Mouse (Mus musculus): ENCODE results near the gene Igsf21.

The Igsf21 gene

DNA sequence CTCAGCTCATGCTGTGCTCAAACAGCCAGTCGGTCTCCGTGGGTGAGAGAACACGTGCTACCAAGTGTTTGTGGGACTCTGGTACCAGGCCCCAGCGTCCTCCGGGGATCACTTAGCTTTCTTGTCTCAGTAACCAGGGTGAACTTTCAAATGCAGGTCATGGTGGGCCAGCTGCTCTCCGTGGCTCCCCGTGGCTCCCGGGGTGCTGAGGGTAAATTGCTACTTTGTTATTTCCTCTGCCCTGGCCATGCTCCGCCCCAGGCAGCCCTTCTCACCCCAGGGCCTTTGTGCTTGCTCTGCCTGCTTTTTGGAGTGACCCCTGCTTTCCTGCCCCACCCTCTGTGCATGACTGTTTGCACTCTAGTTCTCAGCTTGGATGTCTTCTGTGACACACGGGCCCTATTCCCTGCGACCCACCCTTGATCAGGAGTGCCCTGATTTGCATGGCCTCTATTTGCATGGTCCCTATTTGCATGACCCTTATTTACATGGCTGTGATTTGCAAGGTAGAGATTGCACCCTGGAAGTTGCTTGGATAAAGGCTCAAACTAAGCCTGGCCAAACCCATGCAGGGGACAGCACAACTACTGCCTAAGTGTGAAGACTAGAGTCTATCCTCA is 143.9 kb downstream of the Igsf21 start:
- DNase-seq (ENCODE audit: low spot score in 2 of 2), result no peak

DNA sequence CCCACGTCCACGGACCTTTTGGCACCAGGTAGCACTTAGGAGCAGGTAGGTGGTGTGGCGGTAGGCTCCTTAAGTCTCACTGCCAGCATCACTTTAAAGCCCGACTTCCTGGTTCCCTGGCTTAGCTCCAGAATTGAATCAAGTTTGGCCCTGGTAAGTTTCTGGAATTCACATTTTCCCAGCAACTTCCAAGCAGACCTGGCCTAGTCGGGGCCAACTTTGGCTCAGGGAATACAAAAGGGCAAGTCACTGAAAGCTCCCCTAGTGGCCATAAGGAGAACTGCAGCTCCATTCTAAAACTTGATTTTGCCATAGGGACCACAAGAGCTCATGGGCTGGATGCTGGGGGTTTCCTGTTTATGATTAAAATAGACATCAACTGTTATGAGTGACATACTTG is 145.5 kb downstream of the Igsf21 start:
- no peak for DNase-seq (ENCODE audit: low spot score in 2 of 2)

DNA sequence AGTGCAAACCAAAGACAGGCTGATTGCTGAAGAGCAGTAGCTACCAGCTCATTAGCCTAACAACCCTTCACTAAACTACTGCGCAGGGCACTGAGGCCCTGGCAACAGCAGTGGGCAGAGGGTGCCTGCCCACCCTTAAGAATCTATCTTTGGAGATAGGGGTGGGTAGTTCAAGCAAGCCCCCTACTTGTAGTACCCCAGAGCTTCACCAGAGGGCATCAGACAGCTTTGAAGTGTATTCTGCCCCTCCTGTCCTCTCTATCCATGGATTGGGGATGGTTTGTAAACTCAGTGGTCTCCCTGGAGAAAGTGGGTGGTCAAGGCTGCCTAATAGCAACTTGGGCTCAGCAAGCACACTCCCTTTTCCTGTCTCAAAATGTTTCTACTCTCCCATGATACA is 146.4 kb downstream of the Igsf21 start:
- peak in 1 of 2 experiments; percentile 42 for DNase-seq (ENCODE audit: low spot score in 2 of 2)

DNA sequence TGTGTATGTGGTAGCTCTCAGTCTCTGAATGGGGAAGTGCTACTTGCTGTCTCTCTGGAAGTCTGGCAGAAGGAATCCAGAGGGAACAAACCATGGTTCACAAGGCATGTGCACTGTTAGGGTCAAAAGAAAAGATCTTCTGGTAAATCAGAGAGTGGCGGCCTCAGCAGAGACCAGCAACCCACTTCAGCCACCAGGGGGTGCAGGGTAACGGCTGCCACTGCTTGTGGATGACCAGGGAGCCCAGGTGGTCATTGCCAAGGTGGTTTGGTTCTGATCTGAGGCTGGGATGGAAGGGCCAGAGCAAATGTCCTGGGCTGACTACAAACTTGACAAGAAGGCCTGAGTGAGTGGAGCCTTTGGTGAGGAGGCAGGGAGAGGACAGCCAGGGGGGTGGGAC is 150.3 kb downstream of the Igsf21 start:
- DNase-seq (ENCODE audit: low spot score in 2 of 2), result no peak

DNA sequence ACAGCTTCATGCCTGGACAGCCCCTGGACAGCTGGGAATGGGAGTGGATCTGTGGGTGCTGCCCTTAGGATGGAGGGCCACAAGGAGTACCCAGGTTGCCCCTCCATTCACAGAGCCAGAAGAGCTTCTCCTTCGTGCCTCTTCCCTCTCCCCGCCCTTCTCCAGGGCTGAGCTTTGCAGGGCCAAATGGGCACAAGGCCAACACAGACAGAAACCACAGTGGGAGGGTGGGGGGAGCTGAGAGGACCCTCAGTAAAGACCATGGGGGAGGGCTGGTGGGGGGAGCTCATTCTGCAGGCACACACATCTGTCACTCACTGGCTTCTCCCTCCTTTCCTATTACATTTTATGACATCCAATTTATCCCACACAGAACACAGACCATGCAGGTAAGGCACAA is 151.7 kb downstream of the Igsf21 start:
- no peak for DNase-seq (ENCODE audit: low spot score in 2 of 2)

DNA sequence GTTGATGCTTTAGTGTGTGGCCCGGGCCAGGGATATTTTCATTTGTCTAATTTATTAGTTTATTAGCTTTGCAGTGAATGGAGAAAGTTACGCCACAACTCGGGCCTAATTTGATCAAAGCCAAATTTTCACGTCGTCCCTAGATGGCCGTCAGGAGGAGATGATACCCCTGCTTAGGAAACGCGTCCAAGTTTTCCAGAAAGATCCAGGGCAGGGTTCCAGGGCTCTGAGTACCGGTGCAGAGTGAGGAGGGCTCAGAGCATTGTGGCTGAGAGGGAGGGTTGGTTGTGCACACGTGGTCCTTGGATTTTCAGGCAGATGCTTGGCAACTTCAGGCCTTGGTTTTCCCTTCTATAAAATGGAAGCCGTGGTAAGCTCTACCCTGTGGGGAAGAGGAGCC is 154.2 kb downstream of the Igsf21 start:
- no peak for DNase-seq (ENCODE audit: low spot score in 2 of 2)

DNA sequence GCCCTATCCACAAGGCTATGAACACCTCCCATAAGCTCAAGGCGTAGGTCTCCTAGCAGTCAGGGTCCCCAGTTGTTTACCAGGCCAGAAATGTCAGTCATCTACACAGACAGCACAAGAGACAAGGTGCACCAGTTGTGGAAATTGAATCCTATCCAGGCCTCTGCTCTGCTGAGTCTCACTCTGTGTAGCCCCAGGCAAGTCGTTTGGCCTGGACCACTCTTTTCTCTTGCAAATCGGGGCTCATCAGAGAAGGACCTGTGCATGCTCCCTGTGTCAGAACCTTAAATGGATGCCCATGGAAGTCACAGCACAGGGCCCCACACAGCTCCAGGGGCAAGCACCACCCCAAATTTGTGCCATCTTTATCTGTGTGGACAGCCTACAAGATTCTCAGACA is 154.9 kb downstream of the Igsf21 start:
- DNase-seq (ENCODE audit: low spot score in 2 of 2), result no peak

DNA sequence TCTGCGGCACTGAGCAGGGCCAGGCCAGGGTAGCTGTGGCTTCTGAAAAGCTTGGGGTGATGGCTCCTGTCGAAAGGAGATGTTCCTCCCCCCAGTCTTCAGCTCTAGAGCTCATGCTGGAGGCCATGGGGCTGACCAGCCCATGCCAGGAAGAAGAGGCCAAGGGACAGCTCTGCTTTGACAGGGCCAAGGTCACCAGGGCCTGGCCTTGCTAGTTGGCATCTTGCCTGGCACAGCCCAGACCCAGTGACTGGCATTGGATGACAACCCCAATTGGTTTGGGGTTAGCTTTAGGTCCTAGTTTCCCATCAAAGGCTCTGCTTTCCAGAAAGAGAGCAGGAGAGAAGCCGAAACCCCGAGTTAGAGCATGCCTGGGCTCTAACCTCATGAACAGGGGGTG is 156.9 kb downstream of the Igsf21 start:
- DNase-seq (ENCODE audit: low spot score in 2 of 2), result no peak

DNA sequence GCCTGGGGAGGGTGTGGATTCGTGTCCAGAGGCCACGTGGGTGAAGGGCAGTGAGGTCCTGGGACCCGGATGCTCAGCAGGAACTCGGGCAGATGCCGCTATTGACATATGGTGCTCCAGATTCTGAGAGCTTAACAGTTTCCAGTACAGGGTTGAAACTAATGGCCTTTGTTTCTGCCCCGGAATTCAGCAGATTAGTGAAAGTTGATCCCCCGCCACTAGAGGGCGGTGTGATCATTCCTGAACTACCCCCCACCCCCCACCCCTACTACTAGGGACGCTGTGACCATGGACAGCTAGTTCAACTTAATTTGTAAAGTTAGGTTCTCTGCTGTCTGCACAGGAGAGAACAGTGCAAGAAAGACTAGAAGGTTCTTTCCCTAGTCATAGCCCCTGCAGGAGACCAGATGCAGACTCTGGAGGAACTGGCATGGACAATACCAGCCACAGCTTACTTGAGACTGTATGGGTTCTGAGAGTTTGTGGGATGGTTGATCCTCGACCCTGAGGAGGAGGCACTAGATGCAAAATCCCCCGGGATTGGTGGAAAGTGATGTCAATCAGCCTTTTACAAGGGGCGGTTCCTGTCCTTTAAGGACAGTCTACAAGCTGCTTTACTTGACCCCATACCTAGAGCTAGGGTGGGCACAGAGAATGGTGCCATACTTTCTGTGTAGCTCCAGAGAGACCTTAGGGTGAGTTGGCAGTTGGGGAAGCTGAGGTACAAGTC is 157.7 kb downstream of the Igsf21 start:
- no peak for DNase-seq (ENCODE audit: low spot score in 2 of 2)

DNA sequence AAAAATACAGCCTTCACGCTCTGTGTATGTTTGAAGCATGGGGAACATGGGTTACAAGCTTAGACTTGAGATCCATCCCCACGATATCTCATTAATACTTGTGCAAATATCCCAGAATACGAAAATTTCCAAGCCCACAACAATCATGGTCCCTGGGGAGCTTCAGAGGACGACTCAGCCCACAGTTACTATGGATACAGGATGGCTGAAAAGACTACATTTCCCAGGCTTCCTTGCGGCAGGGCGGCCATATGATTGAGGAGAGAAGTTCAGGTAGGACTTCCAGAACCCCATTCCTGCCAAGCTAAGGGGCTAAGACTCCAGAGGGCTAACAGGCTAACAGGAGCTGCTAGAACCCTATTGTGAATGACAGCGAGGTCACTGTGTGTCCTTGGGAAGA is 160.4 kb downstream of the Igsf21 start:
- no peak for DNase-seq (ENCODE audit: low spot score in 2 of 2)

DNA sequence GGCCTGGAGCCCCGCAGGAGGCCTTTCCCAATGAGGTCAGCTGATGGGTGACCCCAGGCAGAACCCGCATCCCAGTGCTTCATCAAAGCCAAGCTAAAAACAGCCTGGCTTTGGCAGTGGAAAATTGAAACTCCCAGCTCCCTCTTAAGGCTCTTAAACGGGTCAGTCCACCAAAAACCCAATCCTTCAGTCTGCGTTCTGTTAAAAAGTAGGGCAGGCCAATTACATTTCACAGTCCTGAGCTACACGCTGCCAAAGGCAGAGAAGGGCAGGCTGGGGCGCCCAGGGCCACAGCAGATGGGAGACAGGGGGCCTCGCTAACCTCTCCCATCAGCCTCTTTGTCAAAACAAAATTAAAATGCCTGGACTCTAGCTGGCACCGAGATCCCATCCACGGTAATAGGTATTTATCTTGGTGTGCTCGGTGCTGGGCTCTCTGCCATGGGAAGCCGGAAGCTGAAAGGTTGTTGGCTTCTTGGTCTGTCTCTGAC is 162.0 kb downstream of the Igsf21 start:
- no peak for DNase-seq (ENCODE audit: low spot score in 2 of 2)

DNA sequence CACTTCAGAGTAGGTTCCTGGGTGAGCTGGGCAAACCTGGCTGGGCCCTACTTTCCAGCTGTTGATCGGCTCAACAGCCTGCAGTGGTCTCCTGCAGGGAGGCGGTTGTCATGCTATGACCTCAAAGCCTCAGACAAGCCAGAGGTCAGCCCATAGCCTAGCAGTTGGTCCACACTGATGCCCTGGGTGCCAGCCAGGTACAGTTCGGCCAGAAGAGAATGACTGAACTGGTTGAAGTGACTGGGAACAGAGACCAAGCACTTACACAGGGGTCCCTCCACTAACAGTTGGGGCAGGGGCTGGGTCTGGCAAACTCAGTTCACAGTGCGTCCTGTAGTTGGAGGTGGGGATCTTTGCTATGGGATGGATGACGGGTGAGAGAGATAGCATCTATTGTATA is 162.5 kb downstream of the Igsf21 start:
- no peak for DNase-seq (ENCODE audit: low spot score in 2 of 2)

DNA sequence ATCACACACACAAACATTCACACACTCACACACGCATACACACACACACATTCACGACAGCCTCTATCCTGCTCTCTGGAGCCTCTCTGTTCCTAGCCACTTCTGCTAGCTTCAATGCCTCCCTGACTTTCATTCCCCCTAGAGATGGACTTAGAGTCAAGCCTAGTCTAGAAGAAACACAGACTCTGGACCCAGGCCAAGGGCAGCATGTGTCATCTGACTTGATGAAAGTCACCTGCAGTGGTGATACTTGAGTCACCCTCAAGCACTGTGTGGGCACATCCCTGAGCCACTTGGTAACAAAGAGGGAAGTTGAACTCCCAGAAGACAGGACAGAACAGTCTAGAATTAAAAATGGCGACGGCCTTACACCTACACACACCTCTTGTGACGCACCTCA is 168.2 kb downstream of the Igsf21 start:
- no peak for DNase-seq (ENCODE audit: low spot score in 2 of 2)

DNA sequence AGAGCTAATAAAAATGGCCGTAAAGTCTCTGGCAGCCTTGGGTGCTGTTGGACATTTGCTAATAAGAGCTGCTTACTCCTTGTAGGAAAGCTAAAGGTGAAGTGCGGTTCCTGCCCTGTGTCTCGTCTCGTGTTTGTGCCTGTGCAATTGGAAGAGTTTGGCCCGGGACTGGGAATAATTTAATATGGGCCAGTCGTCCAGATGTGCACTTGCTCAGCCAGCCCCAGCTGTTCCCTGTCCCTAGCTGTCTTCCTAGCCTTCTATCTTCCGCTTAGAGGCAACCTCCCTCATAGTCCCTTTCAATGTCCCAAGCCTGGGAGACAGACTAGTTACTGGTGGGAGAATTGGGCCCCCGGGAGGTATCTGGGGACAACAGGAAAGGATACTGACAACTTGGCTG is 169.0 kb downstream of the Igsf21 start:
- no peak for DNase-seq (ENCODE audit: low spot score in 2 of 2)

DNA sequence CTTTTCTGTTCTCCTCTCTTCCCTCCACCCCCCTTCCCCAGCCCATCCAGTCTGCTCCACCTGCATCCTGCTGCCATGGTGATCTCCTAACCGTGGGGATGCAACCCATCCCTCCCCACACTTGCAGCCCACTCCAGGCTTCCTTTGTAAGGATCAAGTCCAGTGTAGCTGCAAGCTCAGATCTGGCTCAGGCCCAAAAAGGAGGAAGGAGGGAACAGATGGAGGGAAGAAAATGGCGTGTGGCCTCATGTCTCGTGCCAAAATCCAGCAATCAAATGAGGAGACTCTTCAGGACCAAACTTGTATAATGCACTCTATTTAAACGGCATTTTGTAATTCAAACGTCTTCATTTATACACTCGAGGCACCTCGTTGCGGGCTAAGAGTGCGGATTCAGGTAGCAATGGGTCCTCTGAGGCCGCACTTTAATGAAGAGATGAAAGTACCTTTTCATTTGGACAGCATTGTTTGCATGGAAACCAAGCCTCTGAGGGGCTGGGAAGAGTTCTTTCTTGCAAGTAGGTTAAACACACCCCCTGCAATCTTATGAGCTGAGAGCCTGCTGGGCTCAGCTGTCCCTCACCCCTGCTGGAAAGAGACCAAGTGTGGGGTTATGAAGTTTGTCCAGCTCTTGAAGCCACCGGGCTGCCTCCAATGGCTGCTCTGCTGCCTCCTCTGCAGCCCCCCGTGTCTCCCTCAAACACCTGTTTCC is 169.6 kb downstream of the Igsf21 start:
- DNase-seq (ENCODE audit: low spot score in 2 of 2), result peak; percentile 35 to 49

DNA sequence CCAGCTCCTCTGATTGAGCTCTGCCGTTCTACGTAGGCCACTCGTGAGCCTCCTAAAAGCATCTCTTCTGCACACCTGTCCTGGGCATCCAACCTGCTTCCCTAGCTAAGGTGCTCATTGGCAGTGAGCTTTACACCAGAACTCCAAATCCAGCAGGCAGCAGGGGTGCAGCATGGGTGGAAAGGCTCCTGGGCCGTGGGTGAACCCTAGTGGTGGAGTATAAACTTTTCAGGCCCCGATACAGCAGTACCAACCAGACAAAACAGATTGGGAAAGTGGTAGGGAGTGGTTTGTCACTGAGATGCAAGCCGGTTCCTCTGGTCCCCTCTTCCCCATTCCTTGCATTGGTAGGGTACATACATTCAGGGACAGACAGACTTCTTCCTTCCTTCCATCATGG is 170.2 kb downstream of the Igsf21 start:
- no peak for DNase-seq (ENCODE audit: low spot score in 2 of 2)

DNA sequence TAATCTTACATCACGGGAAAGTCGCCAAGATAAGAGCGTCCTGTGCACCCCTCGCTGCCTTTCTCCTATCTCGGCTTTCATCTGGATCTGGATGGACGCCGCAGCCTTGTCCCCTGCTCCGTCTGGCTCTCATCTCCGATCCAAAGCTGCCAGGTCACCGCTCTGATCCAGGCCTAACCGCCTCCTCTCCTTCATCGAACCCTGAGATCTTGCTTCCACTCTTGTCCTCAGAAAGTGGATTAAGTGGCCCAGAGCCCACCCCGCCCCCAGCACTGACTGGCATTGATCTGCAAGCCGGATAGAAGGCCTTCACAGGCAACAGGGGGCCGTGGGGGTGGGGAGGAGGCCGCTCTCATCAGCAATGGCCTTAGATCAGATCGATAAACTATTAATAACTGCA is 175.5 kb downstream of the Igsf21 start:
- DNase-seq (ENCODE audit: low spot score in 2 of 2), result no peak

DNA sequence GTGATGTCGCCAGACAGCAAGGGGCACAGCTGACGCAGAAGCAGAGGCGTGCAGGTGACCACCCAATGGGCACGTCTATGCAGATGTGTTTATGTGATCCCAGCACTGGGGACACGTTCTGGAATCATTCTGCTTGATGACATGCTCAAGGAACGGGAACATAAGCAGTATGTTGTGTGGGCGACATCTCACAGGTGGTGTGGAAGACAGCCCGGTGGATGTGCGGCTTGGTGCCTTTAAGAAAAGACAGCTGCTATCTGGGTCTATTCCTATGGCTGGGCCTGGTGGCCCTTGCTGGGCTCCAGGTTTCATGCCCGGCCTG is 176.3 kb downstream of the Igsf21 start:
- peak; percentile 43 to 52 for DNase-seq (ENCODE audit: low spot score in 2 of 2)

DNA sequence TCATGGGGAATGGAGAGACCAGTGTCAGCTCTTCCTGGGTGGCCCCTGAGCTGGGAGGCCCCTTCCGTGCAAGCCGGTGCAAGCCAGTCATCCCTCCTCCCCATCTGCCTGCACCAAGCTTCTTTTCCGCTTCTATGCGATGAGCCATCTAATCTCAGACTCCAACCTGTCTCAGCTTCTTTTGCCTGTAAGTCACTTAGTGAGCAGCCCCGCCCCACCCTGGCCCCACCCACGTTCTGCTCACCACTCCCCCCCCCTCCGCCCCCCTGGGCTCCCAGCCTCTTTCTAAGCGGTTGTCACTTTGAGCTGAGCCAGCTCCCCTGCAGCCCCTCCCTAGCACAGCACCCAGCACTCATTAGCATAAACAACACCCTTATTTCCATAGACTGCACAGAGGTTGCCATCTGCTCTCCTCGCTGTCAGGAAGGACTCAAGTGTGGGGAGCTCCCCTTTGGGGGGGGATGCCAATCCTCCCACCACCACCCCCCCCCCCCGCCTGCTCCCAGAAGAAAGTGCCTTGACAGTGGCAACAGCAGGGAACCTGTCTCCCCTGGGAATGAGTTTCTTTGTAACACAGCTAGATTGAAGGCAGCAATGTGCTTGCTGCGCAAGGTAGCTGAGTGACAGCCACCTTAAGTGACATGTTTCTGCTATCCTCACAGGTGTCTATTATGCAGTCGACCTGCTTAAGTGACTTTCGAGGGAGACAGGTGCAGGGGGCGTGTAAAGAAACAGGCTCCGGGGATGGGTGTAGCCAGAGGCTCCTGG is 176.8 kb downstream of the Igsf21 start:
- DNase-seq (ENCODE audit: low spot score in 2 of 2), result peak; percentile 36 to 53

DNA sequence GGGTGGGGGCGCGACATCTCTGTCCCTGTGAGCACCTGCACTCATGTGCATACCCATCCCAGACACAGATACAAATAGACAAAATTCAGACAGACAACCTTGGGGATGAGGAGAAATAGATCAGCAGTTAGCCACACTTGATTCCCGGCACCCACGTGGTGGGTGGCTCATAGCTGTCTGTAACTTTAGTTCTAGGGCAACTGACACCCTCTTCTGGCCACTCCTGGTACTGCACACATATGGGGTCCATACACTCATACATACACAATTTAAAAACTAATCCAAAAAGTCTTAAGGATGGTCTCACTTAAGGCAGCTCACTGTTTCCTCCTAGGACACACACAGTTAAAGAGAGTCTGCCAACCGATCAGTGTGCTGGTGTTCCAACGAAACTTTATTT is 178.1 kb downstream of the Igsf21 start:
- DNase-seq (ENCODE audit: low spot score in 2 of 2), result no peak

DNA sequence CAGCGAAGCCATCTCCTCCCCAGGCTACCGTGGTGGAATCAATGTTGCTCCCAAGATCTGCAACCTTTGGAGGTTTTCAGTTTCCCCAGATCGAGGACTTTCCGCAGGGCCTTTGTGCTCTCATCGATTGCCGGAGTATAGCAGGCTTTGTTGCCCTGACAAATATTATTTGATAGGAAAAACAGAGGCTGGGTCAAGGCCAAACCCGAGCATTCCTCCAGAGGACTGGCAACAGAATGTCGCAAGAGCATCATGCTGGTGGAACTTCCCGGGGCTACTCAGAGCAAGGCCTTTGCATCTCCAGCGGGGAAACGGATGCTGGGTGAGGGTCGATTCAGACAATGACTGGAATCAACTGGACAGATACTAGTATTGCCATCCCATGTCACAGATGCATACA is 180.6 kb downstream of the Igsf21 start:
- DNase-seq (ENCODE audit: low spot score in 2 of 2), result no peak

DNA sequence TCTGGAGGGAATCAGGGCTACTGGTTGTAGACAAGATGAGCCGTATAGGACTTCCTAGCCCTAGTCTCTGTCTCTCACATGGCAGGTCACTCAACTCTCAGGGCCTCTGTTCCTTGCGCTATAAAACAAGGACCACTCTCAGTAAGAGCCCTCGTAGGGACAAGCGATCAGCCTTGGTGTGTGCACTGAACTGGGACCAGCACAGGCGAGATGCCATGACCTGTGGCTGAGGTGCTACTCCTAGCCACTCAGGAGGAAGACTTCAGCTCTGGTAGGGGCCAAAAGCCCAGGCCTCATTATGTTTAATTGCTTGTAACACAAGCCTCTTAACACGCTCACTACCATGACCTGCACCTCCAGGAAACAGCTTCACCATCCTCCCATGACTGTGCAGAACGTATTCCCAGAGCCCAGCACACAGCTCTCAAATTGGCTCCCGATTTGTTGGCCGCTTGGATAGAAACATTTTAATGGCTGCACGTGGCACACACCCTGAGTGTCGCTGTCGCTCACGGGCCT is 183.4 kb downstream of the Igsf21 start:
- no peak for DNase-seq (ENCODE audit: low spot score in 2 of 2)

All from frontal cortex, postnatal 14 days (tissue).